Mouse (Mus musculus) B cell, adult 67 days (primary cell): Measurements from ENCODE around the gene Thpo. TPM values are rescaled to one million over a fixed set of nuclear protein-coding genes. Genes with fewer than 3 reads are reported as not detected.

Experiments
- total RNA-seq, 2 experiments: library from RNA; stranded (reverse); gene quantifications; 4 replicates each; pipeline ENCODE4 v1.2.4; 2023

Gene Thpo
- total RNA-seq: not detected

GRCm38 (mm10) chr16:20733731-20734730 is at the start of gene Thpo:
Thpo (minus strand) TSS chr16:20734511.

GRCm38 (mm10) chr16:20732925-20733730 is 1.2 kb downstream of the Thpo start, which contains the start of gene Chrd:
Chrd (plus strand) TSS chr16:20733127.

GRCm38 (mm10) chr16:20717181-20717977 is 16.9 kb downstream of the Thpo start, which contains the start of the genes Polr2h and Clcn2:
Polr2h (plus strand) TSS chr16:20717665.
Clcn2 (minus strand) TSS chr16:20717746.

GRCm38 (mm10) chr16:20693111-20693701 is 41.1 kb downstream of the Thpo start, which contains the start of gene Fam131a:
Fam131a (plus strand) TSS chr16:20693241.

Other genes starting within 250 kb of the Thpo start
- 10 to 100 TPM; 45.2 to 48.4 TPM for gene Eif2b5, start 235.7 kb downstream of the Thpo start, total RNA-seq
- 10 to 100 TPM; 44.6 to 48.6 TPM for gene Dvl3, start 217.5 kb downstream of the Thpo start, total RNA-seq
- gene Ap2m1, start 199.0 kb downstream of the Thpo start, total RNA-seq: 100 to 1,000 TPM; 196 to 208 TPM
- 100 to 1,000 TPM; 121 to 127 TPM for gene Abcf3, start 185.9 kb downstream of the Thpo start, total RNA-seq
- gene Vwa5b2, start 145.0 kb downstream of the Thpo start, total RNA-seq: under 1 TPM in 1 of 2 experiments, not detected in 1; 0.27 TPM
- 1 to 10 TPM; 3.9 to 4.0 TPM for gene Eef1akmt4, start 122.9 kb downstream of the Thpo start, total RNA-seq
- gene Gm49333, start 122.9 kb downstream of the Thpo start, total RNA-seq: not detected
- gene Alg3, start 122.8 kb downstream of the Thpo start, total RNA-seq: 10 to 100 TPM; 10.9 to 13.9 TPM
- not detected for gene Camk2n2, start 113.2 kb downstream of the Thpo start, total RNA-seq
- not detected for gene Ece2, start 104.7 kb downstream of the Thpo start, total RNA-seq
- gene Psmd2, start 82.9 kb downstream of the Thpo start, total RNA-seq: 100 to 1,000 TPM; 113 to 130 TPM
- gene Eif4g1, start 66.2 kb downstream of the Thpo start, total RNA-seq: 100 to 1,000 TPM; 321 to 333 TPM
- 1 to 10 TPM; 1.2 to 4.0 TPM for gene Fam131a, start 41.3 kb downstream of the Thpo start, total RNA-seq
- 10 to 100 TPM; 12.8 to 16.9 TPM for gene Polr2h, start 16.8 kb downstream of the Thpo start, total RNA-seq
- gene Clcn2, start 16.8 kb downstream of the Thpo start, total RNA-seq: 1 to 10 TPM; 3.5 to 3.9 TPM
- gene Chrd, start 1.4 kb downstream of the Thpo start, total RNA-seq: not detected